10 mouse cellular contexts compared by ENCODE assay signal in genomic region chr3:115692384-115692783, GRCm38 (mm10). TPM values are rescaled to one million over a fixed set of nuclear protein-coding genes. Genes with fewer than 3 reads are reported as not detected.
DNase-seq lines count a peak whose midpoint lies in the region; ATAC-seq and TF ChIP-seq lines count a peak whose summit lies in the region.
"Had no signal": no experiment of that assay in that cellular context is flagged by ENCODE, and none has a peak within 500 bp of the region (broad histone marks: within the 10 kb centered on the region; RNA-seq: fewer than 3 reads in every experiment).

No protein-coding gene starts in this region.

- no peaks in the 10 kb centered on the region for H3K9me3 ChIP-seq in lung, embryonic 15.5 days
- no peaks in the 10 kb centered on the region for H3K9me3 ChIP-seq in liver, embryonic 11.5 days (ENCODE audit: control insufficient read depth, low read length)
- H3K9me3 ChIP-seq: liver, embryonic 13.5 days had no signal

- no peaks in the 10 kb centered on the region for H3K36me3 ChIP-seq in lung, embryonic 15.5 days
- no peaks in the 10 kb centered on the region for H3K36me3 ChIP-seq in liver, embryonic 11.5 days (ENCODE audit: control insufficient read depth, insufficient read depth, low read length)
- H3K36me3 ChIP-seq in kidney, adult 2 months (ENCODE audit: control insufficient read depth, insufficient read depth, low read length): no peaks in the 10 kb centered on the region
- H3K36me3 ChIP-seq: liver, embryonic 13.5 days had no signal

- TF ChIP-seq POLR2A in kidney, adult 2 months (IDR thresholded peaks at IDR 0.05; ENCODE audit: low read depth, low read length): no peak

- no peak for ATAC-seq in lung, embryonic 15.5 days (ENCODE audit: borderline replicate concordance, extremely low read depth, low FRiP score, low TSS enrichment)
- ATAC-seq in liver, embryonic 11.5 days (replicated peaks; ENCODE audit: low FRiP score): 0 out of 2 replicates have a peak, but pooled peaks have one; percentile 10

- 64% methylated on average over 5 of the region's 5 CpGs for WGBS in lung, embryonic 15.5 days
- 72% methylated on average over 5 of the region's 5 CpGs for WGBS in liver, embryonic 11.5 days
- 90% methylated on average over 5 of the region's 5 CpGs for WGBS in kidney, adult 2 months

- H3K4me2 ChIP-seq in lung, embryonic 15.5 days: no peak overlapping the region
- no peak overlapping the region for H3K4me2 ChIP-seq in liver, embryonic 11.5 days

- H3K9ac ChIP-seq in lung, embryonic 15.5 days: no peak overlapping the region
- no peak overlapping the region for H3K9ac ChIP-seq in liver, embryonic 11.5 days (ENCODE audit: low read depth, low read length)
- H3K9ac ChIP-seq: liver, embryonic 13.5 days had no signal

- no peak for DNase-seq in lung, adult 18-20 months
- DNase-seq in T-cell, adult 2 months (ENCODE audit: low spot score): peak; percentile 55
- no peak for DNase-seq in liver, embryonic 11.5 days (ENCODE audit: low spot score)
- peak; percentile 75 to 88 for DNase-seq in natural killer cell, adult 2 months (ENCODE audit: low spot score in 2 of 2)
- DNase-seq in kidney, adult 2 months: no peak
- no peak for DNase-seq in right cerebral cortex, postnatal 36 days (ENCODE audit: low spot score in 2 of 2)
- DNase-seq: heart, postnatal 14 days; kidney, postnatal 36 days; liver, embryonic 13.5 days had no signal

- H3K4me3 ChIP-seq in lung, embryonic 15.5 days: no peak overlapping the region
- H3K4me3 ChIP-seq in liver, embryonic 11.5 days (ENCODE audit: low read depth, low read length): no peak overlapping the region
- H3K4me3 ChIP-seq in kidney, adult 2 months (ENCODE audit: insufficient read depth, low read depth, low read length): no peak overlapping the region
- H3K4me3 ChIP-seq: liver, embryonic 13.5 days had no signal

- H3K27me3 ChIP-seq in lung, embryonic 15.5 days: no peaks in the 10 kb centered on the region
- no peaks in the 10 kb centered on the region for H3K27me3 ChIP-seq in liver, embryonic 11.5 days (replicated peaks; ENCODE audit: control insufficient read depth, insufficient read depth, low read length)
- H3K27me3 ChIP-seq in kidney, adult 2 months (replicated peaks; ENCODE audit: control insufficient read depth, insufficient read depth, low read length): no peaks in the 10 kb centered on the region
- H3K27me3 ChIP-seq: liver, embryonic 13.5 days had no signal

- no peak for TF ChIP-seq CTCF in kidney, adult 2 months (conservative IDR thresholded peaks at IDR 0.05; ENCODE audit: insufficient read depth, insufficient read length, low read depth, low read length)

- H3K27ac ChIP-seq in lung, embryonic 15.5 days: peak overlapping the region; percentile 27; the same call in 1 of the 2 replicates
- H3K27ac ChIP-seq in liver, embryonic 11.5 days (ENCODE audit: low read depth, low read length): no peak overlapping the region
- H3K27ac ChIP-seq in kidney, adult 2 months (ENCODE audit: insufficient read depth, low read depth, low read length): no peak overlapping the region
- H3K27ac ChIP-seq: liver, embryonic 13.5 days had no signal

- H3K4me1 ChIP-seq in lung, embryonic 15.5 days: no peaks in the 10 kb centered on the region
- peaks cover 4% of the 10 kb centered on the region for H3K4me1 ChIP-seq in liver, embryonic 11.5 days (replicated peaks; ENCODE audit: control insufficient read depth, insufficient read depth, low read length)
- no peaks in the 10 kb centered on the region for H3K4me1 ChIP-seq in kidney, adult 2 months (ENCODE audit: control insufficient read depth, insufficient read depth, low read length)

RNA-seq across cellular contexts. Expression of gene S1pr1, which starts 22.5 kb away (rescaled TPM):
- polyA plus RNA-seq in lung, embryonic 15.5 days (2015; fragmentation: Nextera tagmentation; extraction: Ambion mirVana): 32.0 and 34.2 TPM in 2 replicates
- 17.8 and 18.7 TPM in 2 replicates for polyA plus RNA-seq in liver, embryonic 11.5 days (2014; fragmentation: Nextera tagmentation; extraction: Ambion mirVana)
- polyA plus RNA-seq in kidney, adult 2 months (2012; rRNA removed): 23.1 and 24.0 TPM in 2 replicates

Comparison
In these comparisons a context has a peak if more than half of its experiments do, and no peak if none do; other contexts are left out.
1. DNase-seq: peak in T-cell, adult 2 months (single experiment) and natural killer cell, adult 2 months (2 of 2); none in lung, adult 18-20 months (0 of 2), liver, embryonic 11.5 days (single experiment), kidney, adult 2 months (single experiment) and right cerebral cortex, postnatal 36 days (0 of 2).